Mouse (Mus musculus) hindbrain, embryonic 11.5 days (tissue): ENCODE data around the gene Rxra. TPM values are rescaled to one million over a fixed set of nuclear protein-coding genes. Genes with fewer than 3 reads are reported as not detected.

ENCODE experiments used
- ATAC-seq: fragments of 200-750 bp; cut with Nextera tagmentation; 2 replicates; pipeline ENCODE4 v1.8.0; 2017; ENCODE audit warnings: mild to moderate bottlenecking, moderate TSS enrichment, moderate library complexity; ENCODE audit not compliant: low FRiP score
- DNase-seq: peaks from one replicate; pipeline ENCODE4 v3.0.0-alpha.2; 2015; ENCODE audit warnings: low spot score
- H3K27ac ChIP-seq: fragments of 300-500 bp; sonication (generic); 2 replicates; pipeline ENCODE4 v1.5.1; 2014; ENCODE audit warnings: mild to moderate bottlenecking, low read depth, low read length
- H3K27me3 ChIP-seq: fragments of 300-500 bp; sonication (generic); 2 replicates; pipeline ENCODE4 v1.6.1; 2014; ENCODE audit warnings: mild to moderate bottlenecking, low read length, moderate library complexity, mixed read lengths; ENCODE audit not compliant: control insufficient read depth, insufficient read depth
- H3K36me3 ChIP-seq: fragments of 300-500 bp; sonication (generic); 2 replicates; pipeline ENCODE4 v1.6.1; 2014; ENCODE audit warnings: mild to moderate bottlenecking, low read length, moderate library complexity, mixed read lengths; ENCODE audit not compliant: control insufficient read depth, insufficient read depth
- H3K4me1 ChIP-seq: fragments of 300-500 bp; sonication (generic); replicated peaks from 2 replicates; pipeline ENCODE4 v1.6.1; 2014; ENCODE audit warnings: low read length, mixed read lengths; ENCODE audit not compliant: control insufficient read depth, insufficient read depth
- H3K4me2 ChIP-seq: fragments of 300-500 bp; sonication (generic); replicated peaks from 2 replicates; pipeline ENCODE4 v1.6.1; 2014; ENCODE audit warnings: mild to moderate bottlenecking, low read depth, low read length
- H3K4me3 ChIP-seq: fragments of 300-500 bp; sonication (generic); 2 replicates; pipeline ENCODE4 v1.5.1; 2014; ENCODE audit warnings: low read depth, low read length
- H3K9ac ChIP-seq: fragments of 300-500 bp; sonication (generic); 2 replicates; pipeline ENCODE4 v1.6.1; 2014; ENCODE audit warnings: low read depth, low read length
- H3K9me3 ChIP-seq: fragments of 300-500 bp; sonication (generic); 2 replicates; pipeline ENCODE4 v1.6.1; 2016; ENCODE audit warnings: low read length; ENCODE audit not compliant: control insufficient read depth
- WGBS: fragments of 180-500 bp; shearing (Covaris S2); extraction: QIAGEN DNeasy Blood & Tissue Kit; methylation state at CpG from one replicate; pipeline ENCODE4 v1.1.7; 2014; 5-methylcytosine and 5-hydroxymethylcytosine counted together
- polyA plus RNA-seq: library from polyadenylated mRNA; unstranded; fragments of >200 nt; fragmentation: Nextera tagmentation; extraction: Ambion mirVana; gene quantifications from 2 replicates; pipeline ENCODE4 v1.2.1, GENCODE M21; 2014

Gene Rxra
- polyA plus RNA-seq, 1 experiment from 2014 or later, result 6.5 TPM

DNA sequence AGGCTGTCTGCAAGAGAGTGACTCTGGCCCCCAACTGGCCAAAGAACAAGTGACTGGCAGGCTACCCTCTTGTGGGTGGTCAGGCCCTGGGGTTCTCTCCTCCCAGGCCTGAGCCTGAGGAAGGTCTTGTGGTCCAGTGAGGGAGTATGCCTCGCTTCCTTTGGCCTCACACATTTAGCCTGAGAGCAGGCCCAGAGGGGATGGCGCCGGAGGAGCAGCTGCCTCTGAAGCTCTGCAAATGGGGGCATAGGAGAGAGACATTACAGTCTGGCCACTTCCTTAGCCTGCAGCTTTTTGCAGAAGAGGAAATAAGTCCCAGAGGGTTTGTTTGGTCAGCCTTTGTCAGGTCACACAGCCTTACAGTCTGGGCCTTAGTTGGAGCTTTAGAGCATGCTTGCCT lies 40.1 kb downstream of the Rxra start:
- peaks cover 4% of the 10 kb centered on the region; the same call in 1 of the 2 replicates for H3K4me1 ChIP-seq

GRCm38 (mm10) chr2:27718191-27718590 lies 42.0 kb downstream of the Rxra start:
- Histone ChIP-seq H3K27me3 (no peaks in the 10 kb centered on the region), H3K9me3 (no peaks in the 10 kb centered on the region), H3K36me3 (no peaks in the 10 kb centered on the region), H3K4me1 (peaks cover 4% of the 10 kb centered on the region; the same call in 1 of the 2 replicates), H3K4me3 (no peak overlapping the region), H3K4me2 (no peak overlapping the region), H3K9ac (no peak overlapping the region), H3K27ac (no peak overlapping the region)
- ATAC-seq, result no peak
- DNase-seq, result no peak

More for the DNA sequence above, 40.1 kb downstream of the Rxra start:
- H3K4me2 ChIP-seq, result no peak overlapping the region
- H3K4me3 ChIP-seq, result no peak overlapping the region
- H3K27ac ChIP-seq, result no peak overlapping the region
- H3K36me3 ChIP-seq, result no peaks in the 10 kb centered on the region
- no peak for ATAC-seq
- no peaks in the 10 kb centered on the region for H3K9me3 ChIP-seq
- no peak for DNase-seq
- no peaks in the 10 kb centered on the region for H3K27me3 ChIP-seq
- no peak overlapping the region for H3K9ac ChIP-seq
- WGBS, result 73% methylated on average over 3 of the region's 3 CpGs

GRCm38 (mm10) chr2:27719601-27720000 lies 43.4 kb downstream of the Rxra start:
- ATAC-seq, result no peak
- WGBS, result 22% methylated on average over 10 of the region's 10 CpGs
- Histone ChIP-seq H3K9me3 (no peaks in the 10 kb centered on the region), H3K4me3 (no peak overlapping the region), H3K36me3 (no peaks in the 10 kb centered on the region), H3K27ac (no peak overlapping the region), H3K27me3 (no peaks in the 10 kb centered on the region), H3K9ac (no peak overlapping the region), H3K4me2 (no peak overlapping the region), H3K4me1 (peaks cover 4% of the 10 kb centered on the region; the same call in 1 of the 2 replicates)
- no peak for DNase-seq

DNA sequence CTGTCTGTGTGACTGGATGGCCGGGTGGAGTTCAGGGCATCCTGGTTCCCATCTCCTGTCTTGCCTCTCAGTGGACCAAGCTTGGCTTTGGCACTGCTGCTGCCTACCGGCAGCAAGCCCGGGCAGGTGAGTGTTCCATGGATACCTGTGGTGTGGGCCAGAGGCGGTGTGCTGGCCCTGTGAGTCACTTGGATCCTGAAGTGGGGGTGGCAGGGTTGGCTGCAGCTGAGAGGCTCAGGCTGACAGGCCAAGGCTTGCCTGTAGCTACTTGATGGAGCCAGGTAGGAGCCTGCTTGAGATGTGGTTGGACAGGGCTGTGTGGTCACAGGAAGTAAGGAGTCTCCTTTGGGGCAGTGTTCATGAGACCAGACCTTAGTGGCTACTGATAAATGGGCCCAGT lies 45.4 kb downstream of the Rxra start:
- no peaks in the 10 kb centered on the region for H3K9me3 ChIP-seq
- no peak overlapping the region for H3K27ac ChIP-seq
- no peaks in the 10 kb centered on the region for H3K27me3 ChIP-seq
- no peak overlapping the region for H3K4me2 ChIP-seq
- DNase-seq (no peak), ATAC-seq (no peak)
- no peaks in the 10 kb centered on the region for H3K36me3 ChIP-seq
- H3K4me1 ChIP-seq, result no peaks in the 10 kb centered on the region
- H3K9ac ChIP-seq, result no peak overlapping the region
- WGBS, result 97% methylated on average over 4 of the region's 4 CpGs
- no peak overlapping the region for H3K4me3 ChIP-seq

GRCm38 (mm10) chr2:27724729-27725316 lies 48.6 kb downstream of the Rxra start:
- WGBS, result 88% methylated on average over 9 of the region's 9 CpGs
- Histone ChIP-seq H3K9me3 (no peaks in the 10 kb centered on the region), H3K36me3 (no peaks in the 10 kb centered on the region), H3K27me3 (no peaks in the 10 kb centered on the region), H3K4me1 (no peaks in the 10 kb centered on the region), H3K27ac (no peak overlapping the region), H3K4me3 (no peak overlapping the region), H3K4me2 (no peak overlapping the region), H3K9ac (no peak overlapping the region)
- DNase-seq (no peak), ATAC-seq (no peak)

DNA sequence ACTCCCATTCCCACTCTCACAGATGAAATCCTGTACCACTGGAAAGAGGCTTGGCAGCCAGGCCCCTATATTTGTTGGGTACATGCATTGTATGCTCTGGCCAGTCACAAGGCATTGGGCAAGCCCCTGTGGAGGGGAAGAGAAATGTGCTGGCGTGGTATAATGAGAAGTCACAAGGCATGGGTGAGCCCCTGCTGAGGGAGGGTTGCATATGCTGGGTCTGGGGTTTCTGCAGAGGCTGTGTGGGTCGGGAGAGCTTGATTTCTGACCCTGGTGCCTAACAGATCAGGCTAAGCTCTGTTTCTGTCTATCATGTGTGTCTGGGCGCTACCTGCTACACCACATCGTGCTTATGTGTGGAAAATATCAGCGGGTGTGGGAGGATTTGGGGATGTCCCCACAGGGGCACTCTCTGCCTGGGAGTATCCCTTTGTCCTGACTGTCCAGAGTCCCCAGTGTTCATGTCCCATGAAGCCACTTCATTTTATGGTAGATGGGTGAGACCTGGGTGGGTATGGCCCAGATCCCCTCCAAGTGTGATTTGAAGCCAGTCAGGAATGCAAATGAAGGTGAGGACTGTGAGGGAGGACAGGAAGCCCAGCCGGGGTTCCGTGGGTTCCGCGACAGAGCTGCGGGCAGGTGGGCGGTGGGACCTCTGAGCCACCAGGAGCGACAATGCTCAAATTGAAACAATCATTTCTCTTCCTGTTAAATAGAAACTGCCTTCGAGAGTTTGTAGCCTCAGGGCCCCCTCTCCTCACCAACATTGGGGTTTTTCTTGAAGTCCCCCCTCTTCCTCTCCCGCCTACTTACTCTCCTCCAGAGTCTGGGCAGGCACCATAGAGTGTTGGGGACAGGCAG lies 52.0 kb downstream of the Rxra start:
- H3K4me2 ChIP-seq, result no peak overlapping the region
- 71% methylated on average over 14 of the region's 14 CpGs for WGBS

DNA sequence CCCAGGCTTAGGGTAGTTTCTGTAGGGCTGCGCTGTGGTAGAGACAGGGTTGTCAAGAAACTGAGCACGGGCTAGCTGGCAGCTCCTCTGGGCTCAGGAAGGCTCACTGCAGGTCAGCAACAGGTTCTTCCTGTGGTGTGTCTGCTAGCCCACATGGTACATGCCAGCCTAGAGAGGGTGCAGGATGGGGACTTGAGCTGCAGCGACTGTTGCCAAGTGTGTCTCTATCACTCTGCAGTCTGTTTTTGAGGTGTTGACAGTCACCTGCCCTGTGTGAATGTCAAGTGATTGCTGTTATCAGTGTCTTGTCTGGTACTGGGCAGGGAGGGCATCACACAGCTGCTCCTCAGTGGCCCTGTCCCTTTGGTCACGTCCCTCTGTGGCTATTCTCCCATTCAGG lies 52.8 kb downstream of the Rxra start:
- no peak overlapping the region for H3K9ac ChIP-seq
- H3K27ac ChIP-seq, result no peak overlapping the region
- no peaks in the 10 kb centered on the region for H3K27me3 ChIP-seq
- no peaks in the 10 kb centered on the region for H3K36me3 ChIP-seq
- H3K9me3 ChIP-seq, result no peaks in the 10 kb centered on the region
- ATAC-seq, result no peak
- WGBS, result 81% methylated on average over 4 of the region's 4 CpGs
- no peak overlapping the region for H3K4me3 ChIP-seq
- peaks cover 14% of the 10 kb centered on the region for H3K4me1 ChIP-seq
- DNase-seq, result no peak
- H3K4me2 ChIP-seq, result no peak overlapping the region

More for the DNA sequence above, 52.0 kb downstream of the Rxra start:
- DNase-seq (no peak), ATAC-seq (no peak)
- H3K9me3 ChIP-seq, result no peaks in the 10 kb centered on the region
- H3K36me3 ChIP-seq, result no peaks in the 10 kb centered on the region
- no peak overlapping the region for H3K4me3 ChIP-seq
- no peak overlapping the region for H3K9ac ChIP-seq
- no peaks in the 10 kb centered on the region for H3K27me3 ChIP-seq
- no peak overlapping the region for H3K27ac ChIP-seq
- H3K4me1 ChIP-seq, result peaks cover 14% of the 10 kb centered on the region

DNA sequence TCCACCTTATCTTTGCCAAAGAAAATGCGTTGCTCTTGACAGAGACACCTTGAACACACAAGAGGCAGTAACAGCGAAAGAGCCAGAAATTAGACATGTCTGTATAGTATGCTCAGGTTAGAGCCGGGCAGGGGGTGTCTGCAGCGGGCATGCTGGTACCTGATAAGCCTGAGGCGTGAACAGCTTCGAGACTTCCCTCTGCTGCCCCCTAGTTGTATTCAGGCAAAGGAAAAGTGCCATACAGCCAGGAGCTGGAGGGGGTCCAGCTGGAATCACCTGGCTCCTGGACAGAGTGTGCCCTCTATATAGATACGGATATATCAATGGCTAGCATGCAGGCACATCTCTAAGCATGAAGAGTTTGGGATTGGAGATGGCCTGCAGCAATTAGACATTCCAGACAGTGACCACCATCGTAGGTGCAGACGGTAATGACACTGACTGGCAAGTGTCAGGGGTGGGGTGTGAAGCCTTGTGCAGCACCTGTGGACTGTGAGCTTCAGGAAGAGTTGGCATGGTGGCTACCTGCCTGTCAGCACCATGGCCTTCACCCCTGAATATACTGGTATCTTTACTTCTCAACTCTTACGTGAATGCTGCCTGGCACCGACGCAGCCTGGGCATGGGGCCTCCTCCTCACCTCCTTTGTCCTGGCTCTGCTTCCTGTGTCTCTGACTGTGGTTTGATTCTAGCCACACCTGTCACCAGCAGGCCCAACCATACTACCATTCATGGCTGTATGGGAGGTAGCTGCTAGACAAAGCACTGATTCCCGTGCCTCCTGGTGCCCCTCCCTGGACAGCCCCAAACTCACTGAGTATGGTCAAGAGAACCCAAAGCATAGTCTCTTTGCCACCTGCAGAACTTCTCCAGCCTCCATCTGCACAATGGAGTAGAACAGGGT lies 54.0 kb downstream of the Rxra start:
- DNase-seq, result no peak
- WGBS, result 71% methylated on average over 13 of the region's 13 CpGs
- H3K4me1 ChIP-seq, result peaks cover 16% of the 10 kb centered on the region

More for the DNA sequence above, 54.0 kb downstream of the Rxra start:
- H3K4me2 ChIP-seq, result no peak overlapping the region
- ATAC-seq, result no peak
- H3K9ac ChIP-seq, result no peak overlapping the region
- no peaks in the 10 kb centered on the region for H3K9me3 ChIP-seq
- no peak overlapping the region for H3K4me3 ChIP-seq
- no peaks in the 10 kb centered on the region for H3K27me3 ChIP-seq
- H3K27ac ChIP-seq, result no peak overlapping the region
- no peaks in the 10 kb centered on the region for H3K36me3 ChIP-seq
